Mouse (Mus musculus) layer of hippocampus, postnatal 36 days (tissue): Measurements from ENCODE around the gene Nudt15. TPM values are rescaled to one million over a fixed set of nuclear protein-coding genes. Genes with fewer than 3 reads are reported as not detected.
A peak's percentile ranks its signal among the peaks of the same experiment; 100 is the strongest.
"Not testable (repeated sequence)": the region's sequence is repeated elsewhere in the genome, so short reads cannot be mapped to it uniquely, and the experiment has no call there.

Source experiments
- DNase-seq, 2 experiments: peaks; one replicate each; pipeline ENCODE4 v3.0.0; 2022
- total RNA-seq, 2 experiments: library from RNA; stranded (reverse); gene quantifications; 2 replicates each; pipeline ENCODE4 v1.2.3; 2021

The Nudt15 gene
- total RNA-seq, result 1 to 10 TPM; 5.6 to 6.0 TPM

DNA sequence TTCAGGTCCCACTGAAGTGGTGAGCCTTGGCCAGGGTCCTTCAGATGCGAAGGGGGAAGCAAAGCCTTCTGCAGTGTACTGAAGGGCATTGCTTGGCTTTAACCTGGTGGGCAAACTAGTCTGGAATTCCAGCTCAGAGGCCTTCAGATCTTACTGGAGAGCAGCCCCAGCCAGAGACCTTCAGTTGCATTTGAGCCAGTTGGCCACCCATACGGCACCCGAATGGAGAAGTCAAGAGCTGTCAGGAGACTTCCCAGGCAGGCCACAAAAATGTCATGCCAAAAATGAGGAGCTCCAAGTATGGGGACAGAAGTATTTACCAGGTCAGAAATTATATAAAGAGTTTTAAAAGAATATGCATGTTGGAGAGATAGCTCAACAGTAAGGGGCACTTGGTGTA lies at the start of gene Nudt15:
TSS of gene Nudt15 (minus strand) at position 192 of the 400 bp plus-strand sequence.
- no peak for DNase-seq

- no peak for DNase-seq
Measured at GRCm38 (mm10) chr14:73592166-73592565, 44.1 kb upstream of the Nudt15 start.

- DNase-seq, result no peak
Measured at GRCm38 (mm10) chr14:73588080-73588479, 40.0 kb upstream of the Nudt15 start.

- DNase-seq, result no peak
Measured at GRCm38 (mm10) chr14:73576336-73576735, 28.3 kb upstream of the Nudt15 start.

GRCm38 (mm10) chr14:73574053-73574452 lies 26.0 kb upstream of the Nudt15 start:
- DNase-seq, result no peak

GRCm38 (mm10) chr14:73571143-73571542 lies 23.1 kb upstream of the Nudt15 start:
- DNase-seq, result no peak

GRCm38 (mm10) chr14:73569831-73570230 lies 21.8 kb upstream of the Nudt15 start:
- not testable (repeated sequence) for DNase-seq

DNA sequence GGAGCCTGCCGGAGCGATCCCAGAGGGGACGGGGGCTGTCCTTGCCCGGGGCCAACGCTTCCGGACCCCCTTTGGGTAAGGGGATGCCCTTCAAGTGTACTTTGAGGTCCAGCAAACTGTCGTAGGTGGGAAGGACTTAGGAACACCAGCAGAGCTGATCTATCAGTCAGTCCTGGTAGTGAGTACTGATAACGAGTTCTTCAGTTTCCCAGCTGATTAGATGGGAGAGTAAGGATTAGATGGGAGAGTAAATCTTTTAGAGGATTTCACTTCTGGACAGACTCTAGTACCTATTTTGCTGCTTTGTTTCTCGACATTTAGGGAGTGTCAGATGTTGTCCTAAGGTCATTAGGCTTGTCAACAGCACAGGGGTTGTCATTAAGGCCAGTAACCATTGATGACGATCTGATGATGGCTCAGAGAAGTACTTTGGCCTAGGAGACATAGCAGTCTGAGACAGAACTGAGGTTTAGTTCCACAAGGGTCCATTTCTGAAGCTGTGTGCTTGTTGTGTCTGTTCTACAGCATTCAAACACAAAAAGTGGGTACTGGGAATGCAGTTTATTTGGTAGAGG lies 5.2 kb upstream of the Nudt15 start:
- DNase-seq, result no peak

DNA sequence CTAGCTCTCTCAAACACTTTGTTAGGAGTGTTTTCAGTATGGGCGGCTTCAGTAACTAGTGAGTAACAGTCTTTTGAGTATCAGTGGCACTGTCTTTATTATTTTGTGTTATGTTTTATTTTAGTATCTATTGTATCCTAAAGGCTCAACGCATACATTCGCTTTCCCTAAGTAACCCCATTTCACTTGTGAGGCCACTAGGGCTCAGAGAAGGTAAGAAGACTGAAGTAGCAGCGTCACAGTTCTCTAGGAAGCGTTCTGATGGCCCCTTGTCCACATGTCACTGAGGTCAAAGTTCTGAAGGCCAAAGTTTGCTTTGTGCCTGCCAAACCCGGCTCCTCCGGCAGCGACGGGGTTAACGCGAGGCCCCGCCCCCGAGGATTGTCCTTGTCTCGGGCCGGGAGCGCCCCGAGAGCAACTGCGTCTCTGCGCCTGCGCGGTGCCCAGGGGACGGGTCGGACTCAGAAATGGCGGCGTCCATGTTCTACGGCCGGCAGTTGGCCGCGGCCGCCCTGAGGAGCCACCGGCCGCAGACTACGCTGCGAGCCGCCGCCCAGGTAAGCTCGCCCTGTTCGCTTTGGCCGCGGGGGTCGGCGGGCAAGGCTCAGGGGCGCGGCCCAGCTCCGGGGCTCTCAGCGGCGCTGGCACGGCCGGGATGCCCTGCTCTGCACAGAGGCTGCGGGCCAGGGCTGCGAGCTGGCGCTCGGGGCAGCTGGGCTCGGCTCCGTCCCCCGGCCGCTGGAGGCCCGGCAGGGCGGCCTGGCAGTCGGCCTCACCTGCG lies 4.5 kb upstream of the Nudt15 start:
- DNase-seq, result peak; percentile 88 to 92

- no peak for DNase-seq
Measured at GRCm38 (mm10) chr14:73551164-73551563, 3.1 kb upstream of the Nudt15 start.

DNA sequence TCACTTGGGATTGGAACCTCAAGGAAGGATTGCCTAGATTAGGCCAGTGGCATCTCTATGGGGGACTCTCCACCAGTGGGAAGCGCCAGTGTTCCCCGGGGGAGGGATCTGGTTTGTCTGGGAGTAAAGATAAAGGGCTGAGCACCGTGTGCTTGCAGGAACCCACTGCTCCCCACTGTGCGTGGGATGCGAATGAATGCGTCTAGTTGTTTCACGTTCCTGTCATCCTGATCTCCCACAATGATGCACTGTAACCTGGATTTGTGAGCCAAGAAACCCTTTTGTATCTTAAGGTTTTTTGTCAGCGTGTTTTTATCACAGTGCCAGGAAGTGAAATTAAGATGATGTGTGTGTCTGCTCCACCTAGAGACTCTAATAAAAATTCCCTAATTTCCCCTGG lies 2.7 kb upstream of the Nudt15 start:
- DNase-seq, result peak in 1 of 2 experiments; percentile 14

- DNase-seq, result no peak
Measured at GRCm38 (mm10) chr14:73550291-73550690, 2.2 kb upstream of the Nudt15 start.

- DNase-seq, result no peak
Measured at GRCm38 (mm10) chr14:73547034-73547433, 1.0 kb downstream of the Nudt15 start.

GRCm38 (mm10) chr14:73543781-73544180 lies 4.3 kb downstream of the Nudt15 start:
- DNase-seq, result no peak

DNA sequence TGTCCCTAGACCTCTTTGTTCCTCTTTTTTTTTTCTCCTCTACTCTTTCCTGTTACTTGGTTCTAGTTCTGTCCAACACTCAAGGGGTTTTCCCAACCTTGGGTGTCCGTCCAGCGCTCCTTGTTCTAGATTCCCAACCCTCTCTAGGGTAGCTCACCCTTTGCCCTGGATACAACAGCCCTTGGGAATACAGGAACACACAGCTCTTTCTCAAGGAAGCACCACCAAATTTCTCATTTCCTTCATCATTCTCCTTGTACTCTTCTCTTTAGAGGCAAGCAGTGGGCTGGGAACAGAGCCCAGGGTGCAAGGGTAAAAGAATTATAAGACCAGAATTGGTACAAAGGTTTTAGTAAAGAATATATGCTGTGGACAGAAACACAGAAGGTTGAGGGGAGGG lies 12.4 kb downstream of the Nudt15 start:
- no peak for DNase-seq

DNA sequence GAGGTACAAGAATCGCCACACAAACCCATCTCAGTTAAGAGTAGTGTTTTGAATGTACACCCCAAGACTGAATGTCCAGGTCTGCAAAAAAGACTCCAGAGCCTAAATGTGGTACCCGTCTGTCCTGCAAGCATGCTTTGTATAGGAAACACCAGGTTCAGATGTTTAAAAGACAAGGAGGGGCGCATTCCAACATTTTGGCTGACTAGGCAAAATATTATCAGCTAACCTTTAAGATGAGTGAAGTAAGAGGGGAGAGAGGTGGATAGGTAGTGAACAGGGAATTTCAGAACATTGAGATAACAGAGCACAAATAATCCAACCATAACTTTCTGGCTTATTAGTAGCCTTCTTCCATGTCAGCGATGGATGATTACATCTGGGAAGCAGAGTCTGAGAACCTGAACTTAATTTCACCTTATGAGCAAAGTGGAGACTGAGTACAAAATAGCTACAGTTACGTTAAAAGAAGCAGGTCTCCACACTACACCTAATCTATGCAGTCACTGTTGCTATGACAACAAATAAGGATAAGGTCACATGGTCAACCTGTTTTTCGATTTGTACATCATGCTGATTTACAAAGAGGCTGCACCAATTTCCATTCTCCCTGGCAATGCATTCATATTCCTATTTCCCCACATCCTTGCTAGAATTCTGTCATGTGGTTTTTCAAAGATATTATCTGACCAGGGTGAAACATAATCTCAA lies 14.1 kb downstream of the Nudt15 start:
- no peak for DNase-seq

DNA sequence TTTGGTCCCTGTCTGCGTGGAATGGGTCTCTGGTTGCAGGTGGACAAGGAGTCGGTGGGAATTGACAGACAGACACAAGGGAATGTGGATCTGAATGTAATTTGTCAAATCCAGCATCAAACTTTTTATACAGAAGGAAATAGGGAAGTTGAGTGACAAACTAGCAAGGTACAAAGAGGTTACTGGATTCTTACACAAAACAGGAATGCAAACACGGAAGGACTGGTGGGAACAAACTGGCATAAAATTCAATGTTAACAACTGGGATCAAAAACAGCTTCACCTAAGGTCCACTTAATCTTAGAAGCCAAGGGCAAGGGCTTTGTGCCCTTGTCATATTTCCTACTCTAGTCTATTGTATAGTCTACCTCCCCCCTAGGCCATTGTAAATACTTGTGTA lies 19.4 kb downstream of the Nudt15 start:
- DNase-seq, result not testable (repeated sequence)

DNA sequence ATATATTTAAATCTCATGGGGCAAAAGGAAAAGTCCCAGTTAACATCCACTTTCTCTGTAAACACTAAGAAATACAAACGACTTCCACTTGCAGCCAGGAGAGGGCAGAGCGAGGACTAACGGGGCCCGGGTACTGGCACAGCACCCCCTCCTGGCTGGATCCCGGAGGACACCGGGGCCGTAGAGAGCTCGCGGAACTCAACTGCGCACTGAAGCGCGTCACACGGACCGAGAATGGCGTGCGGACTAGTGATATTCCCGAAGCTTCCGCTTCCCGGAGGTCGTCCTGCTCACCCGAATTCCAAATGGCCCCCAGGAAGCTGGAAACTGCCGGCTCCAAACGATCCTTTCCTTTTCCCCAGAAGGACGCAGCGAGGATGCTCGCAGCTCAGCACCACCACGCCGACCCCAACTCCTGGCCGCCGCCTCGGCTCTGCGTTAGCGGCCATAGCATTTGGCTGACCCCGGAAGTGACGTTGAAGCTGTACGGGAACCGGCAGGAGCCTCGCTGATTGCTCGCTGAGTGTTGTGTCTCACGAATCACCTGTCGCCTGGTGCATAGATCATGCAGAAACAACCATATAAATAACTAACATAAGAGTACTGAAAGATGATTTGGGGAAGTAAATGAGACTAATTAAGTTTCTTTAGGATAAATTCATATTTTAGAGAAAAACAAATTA lies 23.1 kb downstream of the Nudt15 start, which contains the start of gene Sucla2:
TSS of gene Sucla2 (plus strand) at position 554 of the 683 bp plus-strand sequence.
- peak; percentile 95 to 96 for DNase-seq

GRCm38 (mm10) chr14:73524136-73524535 lies 23.9 kb downstream of the Nudt15 start:
- no peak for DNase-seq

DNA sequence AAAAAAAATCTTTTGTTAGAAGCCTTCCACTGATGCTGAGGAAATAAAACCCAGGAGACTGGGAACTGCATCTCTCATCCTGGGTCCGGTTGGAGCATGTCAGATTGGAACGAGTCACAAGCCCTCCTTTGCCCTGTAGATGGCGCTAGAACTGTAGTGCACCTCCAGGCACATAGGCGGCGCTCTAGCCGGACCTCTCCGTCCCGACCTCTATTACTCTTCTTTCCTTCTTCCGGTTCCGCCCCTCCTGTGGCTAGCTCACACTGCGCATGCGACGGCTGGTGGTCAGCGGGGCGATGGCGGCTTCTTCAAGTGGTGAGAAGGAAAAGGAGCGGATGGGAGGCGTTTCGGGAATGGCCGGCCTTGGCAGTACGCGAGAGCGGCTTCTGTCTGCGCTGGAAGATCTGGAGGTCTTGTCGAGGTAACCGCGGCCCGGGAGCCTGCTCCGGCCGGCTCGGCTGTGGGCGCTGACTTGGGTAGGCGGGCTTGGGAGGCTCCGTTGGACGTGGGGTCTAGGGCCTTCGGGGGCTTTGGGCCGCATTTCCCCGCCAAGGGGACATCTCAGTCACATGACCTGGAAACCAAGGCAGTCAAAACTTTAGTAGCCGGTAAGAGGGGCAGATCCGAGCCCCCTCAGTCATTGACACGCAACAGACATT lies 38.1 kb downstream of the Nudt15 start, which contains the start of gene Med4:
TSS of gene Med4 (plus strand) at position 261 of the 659 bp plus-strand sequence.
- DNase-seq, result peak; percentile 94 to 98

GRCm38 (mm10) chr14:73508630-73509395 lies 39.2 kb downstream of the Nudt15 start:
- DNase-seq, result no peak
